Mouse (Mus musculus) C2C12 (cell line): ENCODE measurements at regions not wholly inside any gene's neighbourhood (a gene's known extent, or its start where the extent isn't known, plus 50 kb on each side); places are given as distances from the start of the nearest gene placed in this dataset.

Experiments
- H3K27me3 ChIP-seq: one replicate; pipeline ENCODE4 v1.6.1; 2011; ENCODE audit not compliant: control insufficient read depth, insufficient read depth, insufficient read length
- H3K36me3 ChIP-seq: one replicate; pipeline ENCODE4 v1.6.1; 2011; ENCODE audit not compliant: control insufficient read depth, insufficient read depth
- H3K4me3 ChIP-seq: one replicate; pipeline ENCODE4 v1.5.1; 2011; ENCODE audit warnings: mild to moderate bottlenecking, control low read depth; ENCODE audit not compliant: poor library complexity, insufficient read depth, severe bottlenecking
- H3K79me2 ChIP-seq: one replicate; pipeline ENCODE4 v1.6.1; 2011; ENCODE audit not compliant: control insufficient read depth, insufficient read depth
- H3K79me3 ChIP-seq: one replicate; pipeline ENCODE4 v1.6.1; 2011; ENCODE audit warnings: low read depth, control low read depth
- H3ac ChIP-seq: one replicate; pipeline ENCODE3; 2011; ENCODE audit warnings: low read depth; ENCODE audit not compliant: control insufficient read depth, insufficient read length
- CEBPB ChIP-seq: IDR thresholded peaks from one replicate; pipeline ENCODE4 v1.6.1; 2011; ENCODE audit warnings: low read depth, mild to moderate bottlenecking, control low read depth, moderate library complexity
- CTCF ChIP-seq: IDR thresholded peaks from one replicate; pipeline ENCODE4 v1.5.1; 2011; ENCODE audit not compliant: control insufficient read depth, insufficient read depth, insufficient read length
- FOSL1 ChIP-seq: IDR thresholded peaks from one replicate; pipeline ENCODE4 v1.8.0; 2011; ENCODE audit warnings: mild to moderate bottlenecking, low read length; ENCODE audit not compliant: poor library complexity, insufficient read depth, severe bottlenecking
- MAX ChIP-seq: IDR thresholded peaks from one replicate; pipeline ENCODE4 v1.6.1; 2011; ENCODE audit warnings: mild to moderate bottlenecking, control low read depth
- MYOD1 ChIP-seq: IDR thresholded peaks from one replicate; pipeline ENCODE4 v1.6.1; 2011; ENCODE audit warnings: low read depth; ENCODE audit not compliant: control insufficient read depth, insufficient read length
- MYOG ChIP-seq: IDR thresholded peaks from one replicate; pipeline ENCODE4 v1.6.1; 2011; ENCODE audit not compliant: control insufficient read depth, insufficient read length; ENCODE audit errors: extremely low read depth
- USF1 ChIP-seq: IDR thresholded peaks from one replicate; pipeline ENCODE4 v1.6.1; 2011; ENCODE audit warnings: low read depth, mild to moderate bottlenecking, control low read depth, moderate library complexity

DNA sequence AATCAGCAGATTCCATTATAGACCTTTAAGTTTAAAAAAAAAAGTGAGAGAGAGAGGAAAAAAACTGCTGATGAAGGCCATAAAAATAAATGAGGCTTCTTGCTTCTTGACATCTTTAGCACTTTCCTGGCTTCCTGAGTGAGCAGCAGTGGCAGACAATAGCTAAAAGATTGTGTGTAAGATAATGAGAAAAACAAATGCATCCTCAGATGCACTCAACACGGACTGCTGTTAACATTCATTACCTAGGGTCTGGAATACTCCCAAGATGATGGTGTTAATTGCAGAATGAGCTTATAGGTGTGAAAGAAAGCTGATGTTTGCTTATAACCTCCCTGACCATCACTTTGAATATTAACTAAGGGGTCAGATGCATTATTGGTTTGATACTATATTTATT, 1147.8 kb downstream of the Fam181b start:
- H3K27me3 ChIP-seq = no peaks in the 10 kb centered on the region
- H3K79me3 ChIP-seq = no peaks in the 10 kb centered on the region
- H3K36me3 ChIP-seq = no peaks in the 10 kb centered on the region
- no peak overlapping the region for H3ac ChIP-seq
- H3K79me2 ChIP-seq = no peaks in the 10 kb centered on the region
- H3K4me3 ChIP-seq = no peak overlapping the region
- TF ChIP-seq USF1 (no peak), FOSL1 (no peak), MAX (no peak), CTCF (no peak), CEBPB (no peak), MYOD1 (no peak), MYOG (no peak)

DNA sequence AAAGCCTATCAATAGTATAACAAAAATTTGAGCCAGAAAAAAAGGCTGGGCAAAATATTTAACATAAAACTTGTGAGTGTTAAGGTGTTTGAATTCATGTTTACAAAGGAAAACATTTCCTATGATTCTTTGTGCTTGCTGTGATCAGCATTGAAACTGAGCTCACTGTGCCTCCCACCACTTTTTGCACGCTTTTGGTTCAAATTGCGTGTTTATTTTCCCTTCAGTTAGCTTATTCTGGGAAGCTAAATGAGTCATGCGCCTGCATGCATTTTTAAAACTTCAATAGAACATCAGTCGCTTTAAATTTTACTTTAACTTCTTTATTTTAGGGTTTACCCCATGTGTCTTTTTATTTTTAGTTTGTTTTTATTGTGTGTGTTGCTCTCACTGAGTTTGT, 1154.0 kb downstream of the Fam181b start:
- H3K4me3 ChIP-seq = no peak overlapping the region
- H3K79me2 ChIP-seq = no peaks in the 10 kb centered on the region
- H3K36me3 ChIP-seq = no peaks in the 10 kb centered on the region
- no peak overlapping the region for H3ac ChIP-seq
- no peak for TF ChIP-seq USF1
- no peak for TF ChIP-seq MYOG
- TF ChIP-seq FOSL1 = no peak
- no peak for TF ChIP-seq CTCF
- no peak for TF ChIP-seq MAX
- no peak for TF ChIP-seq MYOD1
- no peak for TF ChIP-seq CEBPB
- no peaks in the 10 kb centered on the region for H3K79me3 ChIP-seq
- H3K27me3 ChIP-seq = no peaks in the 10 kb centered on the region

- no peaks in the 10 kb centered on the region for H3K79me3 ChIP-seq
- TF ChIP-seq USF1 = no peak
- TF ChIP-seq FOSL1 = no peak
- TF ChIP-seq MYOG = no peak
- no peak for TF ChIP-seq MAX
- TF ChIP-seq MYOD1 = no peak
- TF ChIP-seq CTCF = no peak
- TF ChIP-seq CEBPB = no peak
- H3K27me3 ChIP-seq = no peaks in the 10 kb centered on the region
- H3K36me3 ChIP-seq = no peaks in the 10 kb centered on the region
- no peaks in the 10 kb centered on the region for H3K79me2 ChIP-seq
- no peak overlapping the region for H3K4me3 ChIP-seq
- H3ac ChIP-seq = no peak overlapping the region
Measured at GRCm38 (mm10) chr7:94249501-94249900, 1169.8 kb downstream of the Fam181b start.

DNA sequence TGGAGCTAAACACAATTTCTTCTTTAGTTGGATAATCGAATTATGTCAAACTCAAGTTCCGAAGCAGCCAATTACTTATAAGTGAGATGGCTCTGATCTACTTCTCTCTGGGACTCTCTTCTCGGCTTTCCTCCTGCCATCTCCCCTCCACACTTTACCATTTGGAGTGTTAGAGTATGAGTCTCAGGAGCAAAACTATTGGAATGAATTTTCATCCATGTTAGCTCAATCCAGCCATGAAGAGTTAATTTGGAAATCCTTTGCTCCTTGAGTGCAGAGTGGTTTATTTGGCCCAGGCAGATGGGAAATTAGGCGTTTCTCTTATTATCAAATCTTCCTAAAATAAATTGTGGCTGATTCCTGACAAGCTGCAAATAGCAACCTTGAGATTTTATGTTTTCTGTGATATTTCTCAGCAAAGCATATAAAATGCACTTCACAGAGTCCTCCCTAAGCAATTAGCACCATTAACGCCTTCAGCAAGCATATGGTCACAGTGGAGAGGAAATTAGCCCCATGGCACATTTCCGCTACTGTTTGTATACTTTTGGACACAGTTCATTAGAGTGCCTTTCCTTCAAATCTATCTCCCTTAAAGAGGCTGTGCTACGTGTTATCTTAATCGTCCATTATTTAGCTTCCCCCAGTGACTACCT, 1189.1 kb downstream of the Fam181b start:
- no peak for TF ChIP-seq CTCF
- TF ChIP-seq MAX = no peak
- TF ChIP-seq USF1 = no peak
- no peak for TF ChIP-seq MYOD1
- Histone ChIP-seq H3K27me3 (no peaks in the 10 kb centered on the region), H3K36me3 (no peaks in the 10 kb centered on the region), H3K79me2 (no peaks in the 10 kb centered on the region), H3K79me3 (no peaks in the 10 kb centered on the region), H3ac (no peak overlapping the region), H3K4me3 (no peak overlapping the region)

- Histone ChIP-seq H3K36me3 (no peaks in the 10 kb centered on the region), H3K27me3 (no peaks in the 10 kb centered on the region), H3K4me3 (no peak overlapping the region), H3K79me3 (no peaks in the 10 kb centered on the region), H3ac (no peak overlapping the region), H3K79me2 (no peaks in the 10 kb centered on the region)
- TF ChIP-seq CEBPB = no peak
- no peak for TF ChIP-seq FOSL1
- TF ChIP-seq USF1 = no peak
- TF ChIP-seq CTCF = no peak
- no peak for TF ChIP-seq MYOD1
- TF ChIP-seq MAX = no peak
- TF ChIP-seq MYOG = no peak
Measured at GRCm38 (mm10) chr7:94281529-94281928, 1201.9 kb downstream of the Fam181b start.

DNA sequence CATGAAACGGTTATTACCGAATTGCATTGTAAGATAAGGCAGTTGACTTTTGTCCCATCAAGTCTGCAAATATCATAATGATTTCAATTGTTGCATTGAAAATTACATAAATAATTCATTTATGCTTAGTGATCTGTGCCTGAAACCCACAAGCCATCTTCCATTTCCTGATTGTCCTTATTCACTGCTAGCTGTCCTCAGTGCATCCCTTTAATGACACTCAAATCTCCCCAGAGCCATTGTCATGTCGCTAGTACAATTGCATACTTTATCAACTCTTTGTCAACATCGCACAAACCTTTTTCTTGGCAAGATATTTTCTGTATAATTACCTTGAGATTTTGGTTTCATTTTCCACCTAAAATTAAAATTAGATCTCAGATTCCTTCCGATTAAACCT, 1202.3 kb downstream of the Fam181b start:
- H3ac ChIP-seq = no peak overlapping the region
- TF ChIP-seq USF1 (no peak), MYOG (no peak), CTCF (no peak), MAX (no peak), MYOD1 (no peak), CEBPB (no peak), FOSL1 (no peak)
- H3K36me3 ChIP-seq = no peaks in the 10 kb centered on the region
- no peaks in the 10 kb centered on the region for H3K27me3 ChIP-seq
- no peaks in the 10 kb centered on the region for H3K79me2 ChIP-seq
- H3K79me3 ChIP-seq = no peaks in the 10 kb centered on the region
- H3K4me3 ChIP-seq = no peak overlapping the region
